Mouse (Mus musculus) layer of hippocampus, adult 9-11 months (tissue): Measurements from ENCODE around the gene Zfp39.
A peak's percentile ranks its signal among the peaks of the same experiment; 100 is the strongest.
"Not testable (repeated sequence)": the region's sequence is repeated elsewhere in the genome, so short reads cannot be mapped to it uniquely, and the experiment has no call there.

Experiments used
- DNase-seq: peaks from one replicate; pipeline ENCODE4 v3.0.0; 2022

Gene Zfp39

DNA sequence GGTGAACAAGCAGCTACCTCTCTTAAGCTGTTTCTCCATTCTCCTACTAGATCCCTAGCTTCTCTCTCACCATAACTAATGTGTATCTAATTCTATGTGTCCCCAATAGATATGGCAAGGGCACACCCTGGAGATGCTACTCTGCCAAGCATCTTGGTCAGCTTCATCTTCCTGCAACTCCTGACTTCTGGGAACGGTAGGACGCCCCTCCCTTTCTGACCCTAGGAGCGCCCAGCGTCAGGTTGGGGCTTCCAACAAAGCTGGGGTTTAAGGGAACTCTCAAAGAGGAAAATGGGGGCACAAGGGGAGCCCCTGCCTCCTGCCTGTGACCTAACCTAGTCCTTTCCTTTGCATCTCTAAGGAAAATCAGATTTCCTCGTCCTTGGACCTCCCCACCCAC is 14.7 kb upstream of the Zfp39 start:
- DNase-seq = no peak

DNA sequence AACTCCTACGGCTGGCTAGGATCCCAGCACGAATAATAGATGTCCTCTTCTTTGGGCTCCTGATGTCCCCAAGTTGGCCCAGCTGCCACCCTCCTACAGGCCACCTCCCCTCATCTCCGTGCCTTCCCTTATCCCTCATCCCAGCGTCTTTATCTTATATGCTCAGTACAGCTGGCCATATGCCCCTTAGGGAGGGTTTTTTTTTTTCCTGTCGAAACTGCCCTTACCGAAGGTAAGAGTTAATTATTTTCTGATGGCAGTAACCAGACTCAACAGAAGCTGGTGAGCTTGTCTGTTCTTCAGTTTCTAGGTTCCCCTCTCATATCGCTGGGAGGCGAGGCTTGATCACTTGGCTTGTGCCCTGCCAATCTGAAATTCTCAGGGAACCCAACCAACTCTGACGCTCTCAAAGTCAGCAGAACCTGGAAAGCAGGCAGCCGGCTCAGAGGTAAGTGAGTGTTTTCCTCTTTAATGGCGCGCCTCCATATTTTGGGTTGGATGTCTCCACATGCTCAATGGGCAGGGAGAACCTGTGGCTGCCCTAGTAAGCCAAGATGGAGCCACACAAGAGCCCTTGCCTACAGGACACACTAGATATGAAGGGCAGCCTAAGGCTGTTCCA is 13.8 kb upstream of the Zfp39 start, which contains the start of gene Btnl10:
TSS of gene Btnl10 (plus strand) at position 164 of the 622 bp plus-strand sequence.
- no peak for DNase-seq

DNA sequence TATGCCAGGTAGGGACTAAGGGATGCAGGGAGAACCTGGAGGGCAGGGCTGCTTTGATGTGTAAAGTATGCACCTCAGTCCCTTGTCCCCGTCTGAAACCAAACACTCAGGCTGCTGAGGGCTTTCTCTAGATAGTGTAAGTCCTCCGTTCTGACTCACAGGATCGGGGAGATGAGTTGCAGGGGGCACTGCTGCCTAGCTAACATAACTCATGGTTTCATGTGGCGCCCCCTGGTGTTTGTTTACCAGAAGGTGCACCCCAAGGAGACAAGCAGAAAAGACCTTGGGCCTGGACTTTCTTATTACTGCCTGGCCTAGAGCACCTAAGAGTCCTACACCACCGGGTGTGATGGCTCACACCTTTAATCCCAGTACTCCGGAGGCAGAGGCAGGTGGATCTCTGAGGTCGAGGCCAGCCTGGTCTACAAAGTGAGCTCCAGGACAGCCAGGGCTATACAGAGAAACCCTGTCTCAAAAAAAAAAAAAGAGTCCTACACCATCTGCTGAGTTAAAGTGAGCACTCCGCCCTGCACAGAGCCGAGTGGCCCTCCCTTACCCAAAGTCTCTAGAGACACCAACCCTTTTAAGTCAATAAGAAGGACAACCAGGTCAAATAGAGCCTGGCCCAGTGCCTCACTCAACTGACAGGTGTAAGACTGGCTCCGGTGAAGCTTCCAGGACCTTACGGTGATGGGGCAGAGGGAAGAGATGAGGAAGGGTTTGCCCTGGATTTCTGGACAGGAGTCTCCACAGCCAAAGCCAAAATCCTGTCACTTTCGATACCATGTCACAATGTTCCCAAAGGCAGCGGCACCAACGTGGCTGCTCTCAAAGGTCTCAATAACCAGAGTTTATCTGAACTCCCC is 13.1 kb upstream of the Zfp39 start:
- no peak for DNase-seq

DNA sequence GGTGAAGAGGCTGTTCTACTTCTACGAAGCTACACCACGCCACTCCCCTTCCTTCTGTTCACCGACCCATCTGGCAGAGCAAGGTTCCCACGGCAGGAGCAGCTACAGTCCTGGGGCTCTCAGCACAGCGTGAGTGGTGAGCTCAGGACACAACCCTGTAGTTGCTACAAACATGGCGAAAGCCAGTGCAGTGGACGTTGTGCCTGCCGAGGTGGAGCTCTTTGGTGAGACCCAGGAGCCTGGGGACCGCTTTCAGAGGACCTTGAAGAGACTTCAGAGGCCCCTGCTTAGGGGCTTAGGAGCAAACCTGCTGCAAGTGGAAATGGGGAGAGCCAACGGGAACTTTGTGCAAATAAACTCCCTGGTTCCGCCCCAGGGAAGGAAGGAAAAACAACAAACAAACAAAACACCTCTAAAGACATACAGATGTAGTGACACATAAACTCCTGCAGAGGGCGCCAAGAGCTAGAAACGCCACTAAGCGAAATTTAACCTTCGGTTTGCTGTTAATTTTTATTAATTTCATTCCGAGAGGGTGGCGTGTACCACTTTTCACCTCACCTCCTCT is 10.5 kb upstream of the Zfp39 start:
- DNase-seq = no peak

DNA sequence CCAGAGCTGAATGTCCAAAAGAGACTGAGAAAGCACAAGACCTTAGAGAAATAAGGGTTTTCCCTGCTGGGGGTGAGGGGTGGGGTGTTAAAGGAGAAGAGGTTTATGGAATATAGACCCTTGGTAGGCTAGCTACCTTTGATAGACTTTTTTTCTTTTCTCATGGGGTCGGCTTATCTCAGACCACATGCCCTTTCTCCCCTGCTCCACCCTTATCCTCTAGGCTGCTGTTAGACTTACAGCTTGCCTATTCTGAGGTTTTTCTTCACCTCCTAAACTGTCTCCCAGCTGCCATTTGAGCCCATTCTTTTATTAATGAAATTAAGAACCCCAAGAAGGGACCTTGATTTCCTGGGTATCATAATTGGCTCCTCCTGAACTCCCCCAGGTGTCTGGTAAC is 9.8 kb upstream of the Zfp39 start:
- DNase-seq = no peak

DNA sequence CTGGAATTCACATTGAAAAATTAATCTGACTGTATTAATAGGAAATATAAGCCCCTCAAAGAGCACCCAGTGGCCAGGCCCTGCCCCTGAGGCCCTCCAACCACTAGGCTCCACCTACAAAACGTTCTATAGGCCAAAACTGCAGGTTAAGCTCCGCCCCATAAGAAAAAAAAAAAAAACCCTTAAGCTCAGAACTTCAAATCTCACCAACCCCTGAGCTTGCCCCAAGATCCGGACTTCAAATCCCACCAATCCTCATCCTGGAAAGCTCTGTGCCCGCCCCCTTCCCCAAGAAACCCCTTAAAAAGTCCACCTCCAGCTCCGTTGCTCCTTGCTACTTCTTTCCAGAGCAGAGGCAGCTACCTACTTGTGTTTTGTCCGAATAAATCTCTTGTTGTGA is 813 bp upstream of the Zfp39 start:
- no peak for DNase-seq

DNA sequence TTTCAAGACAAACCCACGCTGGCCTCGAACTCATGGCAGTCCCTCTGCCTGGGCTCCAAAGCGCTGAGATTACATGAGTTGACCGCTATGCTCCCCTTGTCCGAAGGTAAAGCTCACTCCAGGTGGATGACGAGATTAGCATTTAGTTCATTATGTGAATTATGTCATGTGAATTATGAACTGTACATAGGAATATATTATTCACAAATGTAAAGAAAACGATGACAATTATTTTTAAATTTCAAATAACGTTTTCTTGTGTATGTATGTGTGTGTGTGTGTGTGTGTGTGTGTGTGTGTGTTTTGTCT is 339 bp upstream of the Zfp39 start:
- no peak for DNase-seq

DNA sequence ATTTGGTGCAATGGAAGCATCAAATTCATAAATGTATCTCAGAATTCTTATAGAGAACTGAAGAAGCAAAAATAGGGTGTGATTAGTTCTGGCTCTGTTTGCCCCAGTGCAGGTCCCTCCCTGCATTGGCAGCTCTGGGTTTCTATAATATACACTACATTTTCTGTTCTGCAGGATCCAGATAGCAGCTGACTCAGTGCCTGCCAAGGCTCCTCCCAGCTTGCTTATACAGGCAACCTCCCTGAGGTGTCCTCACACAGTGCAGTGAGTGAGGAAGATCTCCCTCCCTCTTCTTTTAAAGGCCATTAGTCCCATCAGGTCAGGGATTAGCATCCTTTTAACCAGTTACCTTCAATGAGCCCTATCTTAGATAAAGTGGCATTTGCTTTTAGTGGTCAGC is 2.9 kb downstream of the Zfp39 start:
- no peak for DNase-seq

DNA sequence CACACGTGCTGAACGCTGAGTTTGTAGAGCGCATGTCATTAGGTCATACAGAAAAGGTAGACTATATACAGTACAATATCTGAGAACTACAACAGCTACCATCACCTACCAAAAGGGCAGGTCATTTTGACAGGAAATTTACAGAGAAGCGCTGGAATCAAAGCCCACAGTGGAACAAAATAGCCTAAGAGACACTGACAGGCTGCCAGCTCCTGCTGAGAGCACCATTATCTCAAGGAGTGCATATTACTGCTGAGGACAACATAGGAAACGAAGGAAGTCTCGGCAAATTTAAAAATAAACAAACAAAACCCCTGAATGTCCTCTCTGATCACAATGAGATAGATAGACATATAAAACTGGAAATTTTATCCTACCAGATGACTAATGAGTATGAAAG is 6.5 kb downstream of the Zfp39 start:
- no peak for DNase-seq

DNA sequence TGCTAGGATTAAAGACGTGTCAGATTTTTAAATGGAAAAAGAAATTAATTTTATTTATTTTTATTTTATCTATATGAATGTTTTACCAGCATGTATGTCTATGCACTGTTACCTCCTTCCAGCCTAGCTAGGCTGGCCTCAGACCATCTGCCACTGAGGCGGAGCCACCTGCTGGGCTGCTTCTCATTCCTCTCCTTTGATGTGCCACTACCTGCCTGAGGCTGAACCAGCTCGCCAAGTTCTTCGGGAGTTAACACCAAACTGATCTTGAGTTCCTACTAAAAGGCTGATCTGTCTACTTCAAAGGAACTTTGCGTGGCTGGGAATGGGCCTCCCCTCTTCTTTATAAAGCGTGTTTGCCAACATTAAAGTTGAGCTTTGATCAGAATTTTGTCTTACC is 9.6 kb downstream of the Zfp39 start:
- no peak for DNase-seq

DNA sequence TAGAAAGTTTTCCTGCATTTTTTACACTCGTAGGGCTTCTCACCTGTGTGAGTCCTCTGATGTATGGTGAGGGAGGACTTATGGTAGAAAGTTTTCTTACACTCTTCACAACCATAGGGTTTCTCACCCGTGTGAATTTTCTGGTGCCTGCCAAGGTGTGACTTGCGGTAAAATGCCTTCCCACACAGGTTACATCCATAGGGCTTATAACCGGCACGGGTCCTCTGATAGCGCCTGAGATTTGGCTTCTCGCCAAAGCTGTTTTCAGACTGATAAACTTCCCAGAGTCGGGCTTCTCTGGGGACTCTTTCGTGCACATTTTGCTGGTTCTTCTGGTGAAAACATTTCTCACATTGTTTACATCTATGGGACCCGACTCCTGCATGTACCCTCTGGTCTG is 13.5 kb downstream of the Zfp39 start:
- DNase-seq = no peak

DNA sequence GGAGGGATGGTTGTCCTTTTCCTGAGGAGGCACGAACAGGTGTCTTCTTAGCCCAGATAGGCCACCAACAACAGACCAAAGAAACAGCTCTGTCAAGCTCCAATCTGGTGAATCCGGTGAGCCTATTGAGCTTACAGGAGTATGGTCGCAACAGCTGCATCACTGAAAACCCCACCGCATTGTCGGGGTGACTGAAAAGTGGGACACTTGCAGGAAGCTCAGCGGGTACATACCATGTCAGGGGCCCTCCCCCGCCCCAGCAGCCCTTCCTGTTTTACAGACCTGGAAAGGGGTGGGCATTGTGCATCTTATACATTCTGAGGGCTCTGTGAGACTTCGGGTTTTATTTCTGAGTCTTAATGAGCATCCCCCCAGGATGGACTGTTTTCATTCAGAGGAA is 20.3 kb downstream of the Zfp39 start:
- no peak for DNase-seq

DNA sequence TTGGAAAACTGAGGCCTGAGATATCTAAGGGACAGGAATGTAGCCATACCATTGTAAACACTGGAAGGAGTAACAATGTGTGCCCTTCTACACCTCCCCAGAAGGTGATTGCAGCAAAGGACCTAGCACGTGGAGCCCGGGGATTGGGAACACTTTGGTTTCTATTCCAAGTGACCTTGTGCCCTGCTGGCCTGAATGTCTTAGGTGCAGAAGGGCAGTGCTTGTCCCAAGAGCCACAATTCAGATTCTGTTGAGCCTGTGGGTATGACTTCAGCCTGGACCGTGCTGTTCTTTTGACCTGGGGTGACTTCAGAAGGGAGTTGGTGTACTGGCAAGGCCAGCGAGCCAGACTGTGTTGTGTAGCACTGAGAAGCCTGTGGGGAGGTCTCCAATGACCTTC is 33.1 kb downstream of the Zfp39 start:
- DNase-seq = no peak

DNA sequence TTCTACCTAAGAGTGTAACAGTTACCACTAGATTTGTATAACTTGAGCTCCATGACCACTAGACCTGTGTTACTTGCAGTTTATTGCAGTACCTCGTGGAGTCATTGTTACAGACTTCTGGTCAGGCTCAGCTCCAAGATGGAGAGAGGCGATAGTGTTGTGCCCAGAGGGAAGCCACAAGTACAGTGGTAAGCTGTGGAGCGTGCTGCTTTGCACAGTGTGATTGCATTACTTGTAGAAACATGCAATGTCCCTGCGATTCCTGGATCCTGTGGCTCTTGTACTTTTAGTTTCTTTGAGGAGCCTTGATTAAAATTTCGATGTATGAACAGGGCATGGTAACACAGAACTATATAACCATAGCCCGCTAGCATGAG is 36.1 kb downstream of the Zfp39 start:
- DNase-seq = no peak

DNA sequence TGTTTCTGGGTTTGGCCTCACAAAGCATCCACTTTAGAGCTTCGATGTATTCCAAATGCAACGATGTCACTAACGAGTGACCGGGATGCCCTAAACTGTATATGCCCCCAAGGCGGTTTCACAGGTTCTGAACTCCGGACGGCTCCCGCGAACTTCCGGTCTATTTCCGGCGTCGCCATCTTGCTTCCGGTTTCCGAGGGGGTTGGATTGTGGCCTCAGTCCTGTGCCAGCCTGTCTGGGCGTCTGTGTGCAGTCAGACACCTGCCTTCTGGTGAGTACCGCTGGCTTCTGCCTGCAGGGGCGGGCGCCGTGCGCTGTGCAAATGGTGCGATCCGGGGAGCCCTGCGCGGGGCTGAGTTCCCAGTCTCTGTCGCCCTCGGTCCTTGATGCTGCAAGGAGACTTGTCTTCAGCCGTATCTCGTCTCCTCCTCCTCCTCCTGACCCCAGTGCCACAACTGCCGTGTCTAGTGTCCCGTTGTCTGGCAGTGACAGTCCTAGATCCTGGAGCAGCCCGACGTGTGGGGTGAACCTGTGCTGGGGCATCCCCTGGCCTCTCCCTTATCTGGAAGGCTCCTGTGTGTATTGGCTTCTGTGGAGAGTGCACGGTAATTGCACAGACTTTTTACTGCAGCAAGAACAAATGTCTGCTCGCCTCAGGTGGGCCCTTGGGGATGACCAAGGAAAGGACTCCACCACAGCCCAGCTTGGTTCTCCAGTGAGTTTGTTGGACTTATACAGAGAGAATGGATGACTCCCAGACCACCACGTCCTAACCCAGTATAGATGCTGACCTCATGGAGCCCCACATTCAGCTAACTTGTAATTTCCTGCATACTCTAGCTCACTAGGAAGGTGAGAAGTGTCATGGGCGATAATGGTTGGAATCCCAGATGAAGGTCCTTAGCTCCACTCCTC is 36.7 kb downstream of the Zfp39 start, which contains the start of gene 2810021J22Rik:
TSS of gene 2810021J22Rik (plus strand) at position 178 of the 915 bp plus-strand sequence.
- peak; percentile 83 for DNase-seq

DNA sequence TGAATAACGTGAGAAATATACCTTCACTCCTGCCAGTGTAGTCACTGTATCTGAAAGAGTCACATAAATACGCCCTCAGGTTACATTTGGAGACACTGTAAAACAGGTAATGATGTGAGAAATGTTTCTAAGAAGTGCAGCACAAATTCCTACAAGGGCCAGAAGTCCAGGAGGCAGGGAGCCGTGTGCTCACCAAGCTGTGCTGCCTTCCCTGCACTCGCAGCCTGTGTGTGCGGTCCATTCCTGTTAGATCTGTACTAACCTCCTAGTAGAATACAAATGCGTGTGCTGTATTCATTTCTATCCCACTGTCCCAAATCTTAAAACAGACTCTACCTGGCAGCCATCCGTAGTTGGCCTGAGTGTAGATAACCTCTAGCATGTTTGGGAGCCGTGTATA is 43.3 kb downstream of the Zfp39 start:
- DNase-seq = no peak

DNA sequence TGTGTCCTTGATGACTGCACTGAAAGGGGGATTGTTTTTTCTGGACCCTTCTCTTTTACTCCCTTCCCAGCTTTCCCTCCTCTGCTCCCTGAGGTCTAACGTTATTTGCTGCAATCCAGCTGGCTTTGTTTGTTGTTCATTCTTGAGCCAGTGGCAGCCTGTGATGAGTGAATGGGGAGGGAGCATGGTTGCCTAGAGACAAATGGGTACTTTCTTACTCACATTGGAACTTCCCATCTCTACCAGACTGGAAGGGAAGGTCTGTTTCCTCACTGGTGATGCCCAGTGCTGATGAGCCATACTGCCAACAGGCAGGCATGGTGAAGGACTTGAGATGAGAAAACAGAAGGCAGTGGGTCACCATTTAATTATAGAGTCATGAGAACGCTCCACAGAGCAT is 54.3 kb downstream of the Zfp39 start:
- no peak for DNase-seq

DNA sequence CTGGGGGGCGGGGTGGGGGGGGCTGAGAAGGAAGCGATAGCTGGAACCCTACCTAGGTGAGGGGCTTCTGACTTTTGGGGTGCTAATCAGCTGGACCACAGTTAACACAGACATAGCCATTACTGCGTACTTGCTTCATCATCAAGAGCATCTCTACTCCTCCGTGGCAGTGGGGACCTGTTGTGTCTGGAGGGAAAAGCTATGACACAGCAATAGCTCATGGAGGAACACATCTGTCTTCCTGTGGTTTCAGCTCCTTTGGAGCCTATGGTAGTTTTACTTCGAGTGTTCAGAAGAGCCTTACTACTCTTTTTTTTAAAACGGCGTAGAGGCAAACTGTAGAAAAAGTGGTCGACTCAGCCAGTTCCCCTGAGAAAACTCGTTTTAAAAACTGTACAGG is 56.4 kb downstream of the Zfp39 start:
- DNase-seq = no peak

DNA sequence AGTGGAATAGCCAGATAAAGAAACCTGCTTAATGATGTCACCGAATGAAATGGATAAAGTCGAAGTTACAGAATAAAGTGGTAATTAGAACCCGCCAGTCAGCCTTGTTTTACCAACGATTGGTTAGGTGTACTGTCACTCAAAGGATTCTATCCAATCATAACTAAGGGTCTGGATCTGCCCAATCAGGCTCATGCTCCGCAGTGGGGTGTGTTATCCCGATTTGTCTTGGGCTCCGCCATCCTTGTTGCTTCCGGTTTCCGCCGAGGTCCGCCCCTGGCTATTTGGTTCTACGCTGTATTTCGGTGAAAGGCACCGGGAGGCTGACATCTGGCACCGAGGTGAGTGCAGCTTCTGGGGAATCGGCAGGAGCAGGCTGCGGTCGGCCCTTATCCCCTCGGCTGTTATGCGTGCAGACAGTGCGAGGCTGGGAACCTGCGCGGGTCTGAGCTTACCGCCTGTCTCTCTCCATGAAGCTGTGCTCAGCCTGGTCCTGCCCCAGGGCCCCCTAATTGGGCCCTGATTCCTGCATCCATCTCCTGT is 57.0 kb downstream of the Zfp39 start, which contains the start of gene Gm12258:
TSS of gene Gm12258 (plus strand) at position 240 of the 543 bp plus-strand sequence.
- peak; percentile 95 for DNase-seq

DNA sequence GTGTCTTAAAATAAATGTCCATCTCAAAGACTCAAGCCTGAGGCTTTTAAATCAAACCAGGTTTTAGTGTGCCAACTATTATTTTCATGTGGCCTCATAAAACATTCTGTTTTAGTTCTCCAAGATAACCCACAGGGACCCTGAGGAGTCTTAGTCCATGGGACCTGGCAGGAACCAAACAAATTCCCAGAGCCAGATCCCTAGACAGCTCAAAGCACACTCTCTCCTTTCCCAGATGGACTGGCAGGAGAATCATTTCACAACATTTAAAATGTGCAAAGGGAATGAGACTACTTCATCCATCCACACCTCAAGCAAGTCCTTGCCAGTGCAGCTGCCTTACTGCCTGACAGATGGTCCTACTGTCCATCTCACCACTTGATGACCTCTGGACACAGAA is 65.1 kb downstream of the Zfp39 start, which contains the start of gene Olfr311:
TSS of gene Olfr311 (plus strand) at position 301 of the 400 bp plus-strand sequence.
- DNase-seq = not testable (repeated sequence)
